Mouse (Mus musculus) forebrain, postnatal 0 days (tissue): ENCODE results near the gene Dlgap1. TPM values are rescaled to one million over a fixed set of nuclear protein-coding genes. Genes with fewer than 3 reads are reported as not detected.
A peak's percentile ranks its signal among the peaks of the same experiment; 100 is the strongest.

Source experiments
- ATAC-seq: fragments of 200-750 bp; cut with Nextera tagmentation; 2 replicates; pipeline ENCODE4 v1.8.0; 2017; ENCODE audit warnings: mild to moderate bottlenecking, moderate library complexity
- DNase-seq: peaks from one replicate; pipeline ENCODE4 v3.0.0-alpha.2; 2015
- H3K27ac ChIP-seq: fragments of 300-500 bp; sonication (generic); 2 replicates; pipeline ENCODE4 v1.5.1; 2014; ENCODE audit warnings: low read depth, mild to moderate bottlenecking, antibody characterized with exemption, low read length, moderate library complexity, mixed read lengths
- H3K27me3 ChIP-seq: fragments of 300-500 bp; sonication (generic); 2 replicates; pipeline ENCODE4 v1.6.1; 2014; ENCODE audit warnings: mild to moderate bottlenecking, low read length, mixed read lengths; ENCODE audit not compliant: insufficient read depth
- H3K36me3 ChIP-seq: fragments of 300-500 bp; sonication (generic); 2 replicates; pipeline ENCODE4 v1.6.1; 2014; ENCODE audit warnings: mild to moderate bottlenecking, moderate library complexity; ENCODE audit not compliant: insufficient read depth
- H3K4me1 ChIP-seq: fragments of 300-500 bp; sonication (generic); 2 replicates; pipeline ENCODE4 v1.6.1; 2014; ENCODE audit warnings: antibody characterized with exemption; ENCODE audit not compliant: insufficient read depth
- H3K4me2 ChIP-seq: fragments of 300-500 bp; sonication (generic); 2 replicates; pipeline ENCODE4 v1.6.1; 2014; ENCODE audit warnings: low read depth, mild to moderate bottlenecking, moderate library complexity
- H3K4me3 ChIP-seq: fragments of 300-500 bp; sonication (generic); 2 replicates; pipeline ENCODE4 v1.5.1; 2014; ENCODE audit warnings: low read depth, low read length, mixed read lengths
- H3K9ac ChIP-seq: fragments of 300-500 bp; sonication (generic); 2 replicates; pipeline ENCODE4 v1.6.1; 2014; ENCODE audit warnings: mild to moderate bottlenecking
- H3K9me3 ChIP-seq: fragments of 300-500 bp; sonication (generic); 2 replicates; pipeline ENCODE4 v1.6.1; 2016; ENCODE audit warnings: low read length
- CTCF ChIP-seq: sonication (generic); IDR thresholded peaks from 2 replicates; pipeline ENCODE4 v1.5.1; 2016; ENCODE audit warnings: antibody characterized with exemption, control low read depth, low read depth
- WGBS: fragments of 180-500 bp; shearing (Covaris S2); extraction: QIAGEN DNeasy Blood & Tissue Kit; methylation state at CpG from one replicate; pipeline ENCODE4 v1.1.7; 2014; 5-methylcytosine and 5-hydroxymethylcytosine counted together
- polyA plus RNA-seq: library from polyadenylated mRNA; unstranded; fragments of >200 nt; fragmentation: Nextera tagmentation; extraction: Ambion mirVana; gene quantifications from 2 replicates; pipeline ENCODE4 v1.2.1, GENCODE M21; 2015
- total RNA-seq: library from RNA; depleted of rRNA; stranded (reverse); fragments of >200 nt; gene quantifications from 2 replicates; pipeline ENCODE4 v1.2.3, GENCODE M21; 2014

Dlgap1 gene
- total and polyA plus RNA-seq, 2 experiments from 2014 or later, result 44.8 to 105 TPM

GRCm38 (mm10) chr17:70491575-70491974 is 522.7 kb downstream of the Dlgap1 start:
- H3K9me3 ChIP-seq, result no peaks in the 10 kb centered on the region
- no peak overlapping the region for H3K27ac ChIP-seq
- no peak for TF ChIP-seq CTCF
- no peaks in the 10 kb centered on the region for H3K27me3 ChIP-seq
- no peak for ATAC-seq
- H3K4me1 ChIP-seq, result no peaks in the 10 kb centered on the region
- no peak overlapping the region for H3K9ac ChIP-seq
- no peak overlapping the region for H3K4me2 ChIP-seq
- DNase-seq, result no peak
- no peak overlapping the region for H3K4me3 ChIP-seq
- no peaks in the 10 kb centered on the region for H3K36me3 ChIP-seq
- WGBS, result 67% methylated on average over 4 of the region's 4 CpGs

GRCm38 (mm10) chr17:70494338-70494737 is 525.5 kb downstream of the Dlgap1 start:
- Histone ChIP-seq H3K4me3 (no peak overlapping the region), H3K36me3 (no peaks in the 10 kb centered on the region), H3K4me1 (no peaks in the 10 kb centered on the region), H3K27ac (no peak overlapping the region), H3K4me2 (no peak overlapping the region), H3K9ac (no peak overlapping the region), H3K27me3 (no peaks in the 10 kb centered on the region), H3K9me3 (no peaks in the 10 kb centered on the region)
- 92% methylated on average over 4 of the region's 4 CpGs for WGBS
- DNase-seq (no peak), ATAC-seq (no peak)
- TF ChIP-seq CTCF, result no peak

- ATAC-seq (no peak), DNase-seq (no peak)
- Histone ChIP-seq H3K4me2 (no peak overlapping the region), H3K27ac (no peak overlapping the region), H3K9ac (no peak overlapping the region), H3K9me3 (no peaks in the 10 kb centered on the region), H3K4me1 (no peaks in the 10 kb centered on the region), H3K4me3 (no peak overlapping the region), H3K36me3 (no peaks in the 10 kb centered on the region), H3K27me3 (no peaks in the 10 kb centered on the region)
- TF ChIP-seq CTCF, result no peak
- WGBS, result 49% methylated on average over 6 of the region's 6 CpGs
Measured at GRCm38 (mm10) chr17:70498256-70498655, 529.4 kb downstream of the Dlgap1 start.

GRCm38 (mm10) chr17:70501933-70502332 is 533.1 kb downstream of the Dlgap1 start:
- no peak overlapping the region for H3K4me3 ChIP-seq
- no peak overlapping the region for H3K9ac ChIP-seq
- DNase-seq (no peak), ATAC-seq (no peak)
- no peaks in the 10 kb centered on the region for H3K4me1 ChIP-seq
- H3K27ac ChIP-seq, result no peak overlapping the region
- TF ChIP-seq CTCF, result no peak
- H3K36me3 ChIP-seq, result no peaks in the 10 kb centered on the region
- no peak overlapping the region for H3K4me2 ChIP-seq
- 65% methylated on average over 7 of the region's 7 CpGs for WGBS
- H3K9me3 ChIP-seq, result no peaks in the 10 kb centered on the region
- H3K27me3 ChIP-seq, result no peaks in the 10 kb centered on the region

GRCm38 (mm10) chr17:70507759-70508158 is 538.9 kb downstream of the Dlgap1 start:
- Histone ChIP-seq H3K4me2 (no peak overlapping the region), H3K27ac (no peak overlapping the region), H3K4me3 (no peak overlapping the region), H3K27me3 (no peaks in the 10 kb centered on the region), H3K4me1 (0 out of 2 replicates have a peak, but pooled peaks cover 3% of the 10 kb centered on the region), H3K9me3 (no peaks in the 10 kb centered on the region), H3K36me3 (no peaks in the 10 kb centered on the region), H3K9ac (no peak overlapping the region)
- 29% methylated on average over 4 of the region's 4 CpGs for WGBS
- TF ChIP-seq CTCF, result no peak
- DNase-seq (no peak), ATAC-seq (peak; percentile 55; the same call in 1 of the 2 replicates)

GRCm38 (mm10) chr17:70510441-70510840 is 541.6 kb downstream of the Dlgap1 start:
- Histone ChIP-seq H3K27me3 (no peaks in the 10 kb centered on the region), H3K9me3 (no peaks in the 10 kb centered on the region), H3K4me2 (no peak overlapping the region), H3K4me3 (no peak overlapping the region), H3K36me3 (no peaks in the 10 kb centered on the region), H3K27ac (no peak overlapping the region), H3K4me1 (0 out of 2 replicates have a peak, but pooled peaks cover 3% of the 10 kb centered on the region), H3K9ac (no peak overlapping the region)
- ATAC-seq (no peak; the same call in 1 of the 2 replicates), DNase-seq (no peak)
- no peak for TF ChIP-seq CTCF
- WGBS, result 54% methylated on average over 5 of the region's 5 CpGs

- Histone ChIP-seq H3K4me2 (no peak overlapping the region), H3K4me3 (no peak overlapping the region), H3K27ac (no peak overlapping the region), H3K9ac (no peak overlapping the region), H3K9me3 (no peaks in the 10 kb centered on the region), H3K36me3 (peaks cover 5% of the 10 kb centered on the region), H3K4me1 (0 out of 2 replicates have a peak, but pooled peaks cover 3% of the 10 kb centered on the region), H3K27me3 (no peaks in the 10 kb centered on the region)
- ATAC-seq (no peak), DNase-seq (no peak)
- TF ChIP-seq CTCF, result no peak
- WGBS, result 86% methylated on average over 3 of the region's 3 CpGs
Measured at GRCm38 (mm10) chr17:70511401-70511800, 542.5 kb downstream of the Dlgap1 start.
